Mouse (Mus musculus) limb, embryonic 11.5 days (tissue): ENCODE results near the gene Thbd. TPM values are rescaled to one million over a fixed set of nuclear protein-coding genes. Genes with fewer than 3 reads are reported as not detected.

Experiments used
- ATAC-seq: fragments of 200-750 bp; cut with Nextera tagmentation; 2 replicates; pipeline ENCODE4 v1.8.0; 2017; ENCODE audit warnings: low read depth; ENCODE audit not compliant: insufficient number of reproducible peaks, low FRiP score, low TSS enrichment
- DNase-seq: peaks from one replicate; pipeline ENCODE4 v3.0.0-alpha.2; 2015; ENCODE audit warnings: low spot score
- H3K27ac ChIP-seq: fragments of 300-500 bp; sonication (generic); replicated peaks from 2 replicates; pipeline ENCODE4 v1.5.1; 2014; ENCODE audit warnings: low read depth, mild to moderate bottlenecking, low read length
- H3K27me3 ChIP-seq: fragments of 300-500 bp; sonication (generic); 2 replicates; pipeline ENCODE4 v1.6.1; 2014; ENCODE audit warnings: mild to moderate bottlenecking, low read length, mixed read lengths; ENCODE audit not compliant: control insufficient read depth, insufficient read depth
- H3K36me3 ChIP-seq: fragments of 300-500 bp; sonication (generic); 2 replicates; pipeline ENCODE4 v1.6.1; 2014; ENCODE audit warnings: mild to moderate bottlenecking, low read length, moderate library complexity, mixed read lengths; ENCODE audit not compliant: control insufficient read depth, insufficient read depth
- H3K4me1 ChIP-seq: fragments of 300-500 bp; sonication (generic); 2 replicates; pipeline ENCODE4 v1.6.1; 2014; ENCODE audit warnings: low read length, mixed read lengths; ENCODE audit not compliant: control insufficient read depth, insufficient read depth
- H3K4me2 ChIP-seq: fragments of 300-500 bp; sonication (generic); 2 replicates; pipeline ENCODE4 v1.6.1; 2014; ENCODE audit warnings: low read depth, mild to moderate bottlenecking, moderate library complexity; ENCODE audit not compliant: severe bottlenecking
- H3K4me3 ChIP-seq: fragments of 300-500 bp; sonication (generic); 2 replicates; pipeline ENCODE4 v1.5.1; 2014; ENCODE audit warnings: low read depth, low read length
- H3K9ac ChIP-seq: fragments of 300-500 bp; sonication (generic); 2 replicates; pipeline ENCODE4 v1.6.1; 2014; ENCODE audit warnings: mild to moderate bottlenecking, low read length
- H3K9me3 ChIP-seq: fragments of 300-500 bp; sonication (generic); 2 replicates; pipeline ENCODE4 v1.6.1; 2016; ENCODE audit warnings: low read length; ENCODE audit not compliant: control insufficient read depth
- WGBS: fragments of 180-500 bp; shearing (Covaris S2); extraction: QIAGEN DNeasy Blood & Tissue Kit; methylation state at CpG from one replicate; pipeline ENCODE4 v1.1.7; 2014; 5-methylcytosine and 5-hydroxymethylcytosine counted together
- polyA plus RNA-seq: library from polyadenylated mRNA; unstranded; fragments of >200 nt; fragmentation: Nextera tagmentation; extraction: Ambion mirVana; gene quantifications from 2 replicates; pipeline ENCODE4 v1.2.1, GENCODE M21; 2014

The Thbd gene
- polyA plus RNA-seq, 1 experiment from 2014 or later, result 3.7 TPM

DNA sequence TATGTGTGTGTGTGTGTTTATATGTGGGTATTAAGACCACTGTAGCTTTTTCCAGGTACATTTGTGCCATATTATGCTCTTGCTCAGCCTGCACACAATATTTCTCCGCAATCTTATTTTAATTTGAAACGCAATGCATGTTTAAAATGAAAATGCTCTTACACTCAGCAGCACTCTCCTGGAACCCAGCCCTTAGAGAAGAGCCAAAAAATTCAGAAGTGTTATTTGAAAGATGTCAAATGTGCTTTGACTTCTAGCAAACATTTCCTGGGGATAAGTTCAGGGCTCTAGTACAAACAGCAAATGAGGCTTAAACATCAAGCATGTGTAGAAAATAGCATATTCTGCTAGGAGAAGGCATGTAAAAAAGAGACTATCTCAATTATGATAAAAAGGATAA is 11.8 kb upstream of the Thbd start:
- Histone ChIP-seq H3K9ac (no peak overlapping the region), H3K36me3 (no peaks in the 10 kb centered on the region), H3K9me3 (no peaks in the 10 kb centered on the region), H3K4me1 (no peaks in the 10 kb centered on the region), H3K4me2 (no peak overlapping the region), H3K27me3 (no peaks in the 10 kb centered on the region), H3K4me3 (no peak overlapping the region), H3K27ac (no peak overlapping the region)
- ATAC-seq, result no peak
- no peak for DNase-seq
- 90% methylated on average over 2 of the region's 2 CpGs for WGBS

DNA sequence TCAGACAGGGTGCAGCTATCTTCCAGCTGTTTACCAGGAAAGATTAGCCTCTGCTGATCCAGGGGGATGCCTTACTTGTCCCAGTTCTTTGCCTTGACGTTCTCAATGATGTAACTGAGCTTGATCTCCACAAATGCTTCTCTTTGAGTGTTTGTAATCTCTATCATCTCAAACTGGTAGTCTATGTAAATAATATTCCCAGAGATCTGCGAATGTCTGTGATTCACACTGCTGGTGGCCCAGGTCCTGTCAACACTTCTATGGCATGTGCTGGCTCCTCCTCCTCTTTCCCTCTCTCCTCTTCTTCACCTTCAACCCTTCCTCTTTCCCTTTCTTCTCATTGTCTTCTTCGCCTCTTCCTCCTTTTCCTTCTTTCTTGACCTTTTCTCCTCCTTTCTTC is 11.2 kb upstream of the Thbd start:
- H3K4me1 ChIP-seq, result no peaks in the 10 kb centered on the region
- H3K27me3 ChIP-seq, result no peaks in the 10 kb centered on the region
- no peak overlapping the region for H3K4me2 ChIP-seq
- no peak overlapping the region for H3K9ac ChIP-seq
- H3K27ac ChIP-seq, result no peak overlapping the region
- WGBS, result 79% methylated on average over 3 of the region's 3 CpGs
- ATAC-seq, result no peak
- H3K36me3 ChIP-seq, result no peaks in the 10 kb centered on the region
- H3K9me3 ChIP-seq, result no peaks in the 10 kb centered on the region
- no peak for DNase-seq
- no peak overlapping the region for H3K4me3 ChIP-seq

DNA sequence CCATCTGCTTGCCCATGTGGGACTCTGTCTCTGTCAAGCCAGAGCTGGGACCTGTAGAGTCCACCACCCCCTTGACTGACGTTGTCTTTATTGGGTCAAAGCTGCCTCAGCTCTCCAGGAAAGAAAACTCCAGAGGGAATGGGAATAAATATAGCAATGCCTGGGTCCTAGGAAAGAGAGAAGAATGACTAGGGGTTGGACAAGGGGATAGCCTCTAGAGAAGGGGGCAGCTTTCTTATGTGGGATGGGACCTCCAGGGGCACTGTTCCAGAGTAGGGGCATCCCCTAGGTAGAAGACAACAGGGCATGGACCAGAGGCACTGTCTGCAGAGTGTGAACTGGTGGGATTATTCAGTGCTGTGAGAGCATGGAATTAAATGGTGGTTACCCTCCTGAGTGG is 1.8 kb upstream of the Thbd start:
- Histone ChIP-seq H3K4me2 (no peak overlapping the region), H3K4me1 (peaks cover 6% of the 10 kb centered on the region; the same call in 1 of the 2 replicates), H3K36me3 (no peaks in the 10 kb centered on the region), H3K9ac (no peak overlapping the region), H3K27me3 (peaks cover 28% of the 10 kb centered on the region), H3K9me3 (no peaks in the 10 kb centered on the region), H3K4me3 (no peak overlapping the region), H3K27ac (no peak overlapping the region)
- DNase-seq (no peak), ATAC-seq (no peak)
- WGBS, result 85% methylated on average over 1 of the region's 1 CpGs

DNA sequence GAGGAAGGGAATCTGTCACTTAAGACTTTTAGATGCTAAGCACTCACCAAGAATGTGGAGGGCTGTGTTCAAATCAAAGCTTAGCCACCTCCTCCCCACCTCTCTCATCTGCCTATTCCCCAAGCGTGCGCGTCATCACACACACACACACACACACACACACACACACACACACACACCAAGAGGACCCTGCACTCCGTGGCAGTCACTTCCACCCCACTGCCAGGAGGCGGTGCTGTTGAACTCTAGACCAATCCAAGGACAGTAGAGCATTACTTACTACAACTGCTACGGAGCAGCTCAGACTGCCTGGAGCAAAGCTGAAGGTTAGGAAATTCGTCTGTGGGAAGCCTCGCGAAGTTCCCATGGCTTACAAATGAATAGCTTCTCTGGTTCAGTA is 1.2 kb upstream of the Thbd start:
- Histone ChIP-seq H3K27me3 (peaks cover 31% of the 10 kb centered on the region), H3K4me2 (no peak overlapping the region), H3K36me3 (no peaks in the 10 kb centered on the region), H3K4me3 (no peak overlapping the region), H3K9me3 (no peaks in the 10 kb centered on the region), H3K9ac (no peak overlapping the region), H3K27ac (no peak overlapping the region), H3K4me1 (peaks cover 6% of the 10 kb centered on the region; the same call in 1 of the 2 replicates)
- WGBS, result 29% methylated on average over 9 of the region's 9 CpGs
- peak; percentile 73 for DNase-seq
- peak; percentile 62; the same call in 1 of the 2 replicates for ATAC-seq

DNA sequence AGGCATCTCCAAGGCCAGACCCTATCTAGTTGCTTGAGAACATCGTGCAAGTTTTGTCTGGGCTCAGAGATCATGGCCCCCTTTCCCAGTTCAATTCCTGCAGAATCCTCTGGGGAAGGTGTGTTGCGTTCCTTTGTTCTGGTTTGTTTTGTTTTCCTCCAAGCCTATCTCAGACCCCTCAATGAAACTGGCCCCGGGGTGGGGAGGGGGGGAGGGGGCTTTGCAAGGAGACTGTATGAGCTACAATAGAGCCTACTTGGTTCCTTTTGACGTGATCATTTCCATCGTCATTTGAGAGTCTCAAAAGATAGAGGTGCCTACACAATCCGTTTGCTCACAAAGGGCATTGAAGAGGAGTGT is 753 bp upstream of the Thbd start:
- Histone ChIP-seq H3K4me3 (no peak overlapping the region), H3K27me3 (peaks cover 31% of the 10 kb centered on the region), H3K9ac (no peak overlapping the region), H3K27ac (no peak overlapping the region), H3K36me3 (no peaks in the 10 kb centered on the region), H3K4me1 (peaks cover 6% of the 10 kb centered on the region; the same call in 1 of the 2 replicates), H3K9me3 (no peaks in the 10 kb centered on the region), H3K4me2 (no peak overlapping the region)
- no peak for ATAC-seq
- 21% methylated on average over 6 of the region's 6 CpGs for WGBS
- no peak for DNase-seq

DNA sequence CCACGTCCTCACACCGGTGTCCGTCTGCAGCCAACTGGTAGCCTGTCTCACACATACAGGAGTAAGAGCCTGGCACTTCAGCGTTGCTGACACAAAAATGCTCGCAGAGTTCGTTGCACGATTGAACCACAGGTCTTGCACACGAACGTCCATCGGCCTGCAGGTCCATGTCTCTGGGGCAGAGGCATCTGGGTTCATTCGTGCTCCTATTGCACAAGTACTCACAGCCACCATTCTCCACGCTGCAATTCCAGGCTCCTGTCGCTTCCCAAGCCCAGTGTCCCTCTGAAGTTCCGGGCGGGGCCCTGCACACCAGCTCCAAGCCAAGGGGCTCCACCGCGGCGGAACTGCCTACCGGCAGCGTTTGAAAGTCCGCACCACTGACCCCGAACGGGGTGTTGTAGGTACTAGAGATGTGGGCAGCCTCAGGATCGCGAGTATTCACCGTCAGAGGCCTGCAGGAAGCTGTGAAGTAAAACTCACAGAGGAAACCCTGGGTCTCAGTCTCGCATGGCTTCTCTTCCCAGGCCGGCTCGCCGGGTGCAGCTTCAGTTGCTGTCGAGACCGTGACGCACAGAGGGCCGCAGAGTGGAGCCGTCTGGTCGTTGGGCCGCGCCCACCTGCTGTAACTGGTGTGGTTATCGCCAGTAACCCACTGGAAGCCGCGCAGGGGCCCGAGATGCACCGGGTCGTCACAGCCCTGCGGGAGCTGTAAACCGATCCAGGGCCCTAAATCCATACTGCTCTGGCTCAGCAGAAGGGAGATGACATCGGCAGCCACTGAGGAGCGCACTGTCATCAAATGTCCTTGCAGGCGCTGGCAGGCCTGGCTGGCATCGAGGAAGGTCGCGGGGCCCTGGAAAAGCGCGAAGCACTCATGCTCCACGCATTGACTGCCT is 768 bp downstream of the Thbd start:
- H3K4me3 ChIP-seq, result peak overlapping the region; percentile 35
- no peak overlapping the region for H3K27ac ChIP-seq
- H3K36me3 ChIP-seq, result no peaks in the 10 kb centered on the region
- peak overlapping the region; percentile 69 for H3K4me2 ChIP-seq
- 5% methylated on average over 55 of the region's 55 CpGs for WGBS
- H3K4me1 ChIP-seq, result peaks cover 6% of the 10 kb centered on the region; the same call in 1 of the 2 replicates
- no peaks in the 10 kb centered on the region for H3K9me3 ChIP-seq
- H3K27me3 ChIP-seq, result peaks cover 33% of the 10 kb centered on the region
- peak; percentile 27; the same call in 1 of the 2 replicates for ATAC-seq
- DNase-seq, result peak; percentile 55
- H3K9ac ChIP-seq, result 0 out of 2 replicates have a peak overlapping the region, but pooled peaks have one; percentile 1

DNA sequence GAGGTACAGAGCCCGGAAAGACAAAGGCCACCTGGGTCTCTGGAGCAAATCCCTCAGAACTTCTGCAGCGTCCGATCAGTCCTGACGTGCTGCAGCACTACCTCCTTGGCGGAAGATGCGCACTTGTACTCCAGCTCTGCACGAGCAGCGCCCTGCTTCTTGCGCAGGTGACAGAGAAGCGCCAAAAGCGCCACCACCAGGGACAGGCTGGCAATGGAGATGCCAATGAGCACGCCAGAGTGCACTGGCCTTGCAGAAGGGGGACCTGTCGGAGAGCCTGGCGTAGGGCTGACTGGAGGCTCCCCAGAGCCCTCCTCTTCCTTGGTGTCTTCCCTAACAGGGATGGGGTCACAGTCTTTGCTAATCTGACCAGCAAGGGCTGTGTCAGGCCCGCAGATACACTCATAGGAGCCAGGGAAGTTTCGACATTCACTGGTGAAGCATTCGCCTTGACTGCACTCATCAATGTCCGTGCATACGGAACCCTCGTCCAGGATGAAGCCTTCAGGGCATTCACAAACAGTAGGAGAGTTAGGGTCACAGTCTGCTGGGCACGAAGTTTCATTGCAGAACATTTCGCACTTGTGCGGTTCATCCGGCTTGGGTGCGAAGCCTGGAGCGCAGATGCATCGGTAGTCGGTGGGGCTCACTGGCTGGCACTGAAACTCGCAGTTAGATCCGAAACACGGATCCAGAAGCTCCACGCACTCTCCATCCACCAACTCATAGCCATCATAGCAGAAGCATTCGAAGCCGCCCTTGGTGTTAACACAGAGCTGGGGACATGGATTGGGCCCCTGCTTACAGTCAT is 1.6 kb downstream of the Thbd start:
- ATAC-seq (no peak), DNase-seq (peak; percentile 41)
- Histone ChIP-seq H3K4me2 (peak overlapping the region; percentile 69), H3K27me3 (peaks cover 33% of the 10 kb centered on the region), H3K4me1 (peaks cover 6% of the 10 kb centered on the region; the same call in 1 of the 2 replicates), H3K36me3 (no peaks in the 10 kb centered on the region), H3K9ac (no peak overlapping the region), H3K4me3 (peak overlapping the region; percentile 35), H3K27ac (no peak overlapping the region), H3K9me3 (no peaks in the 10 kb centered on the region)
- WGBS, result 14% methylated on average over 34 of the region's 34 CpGs

DNA sequence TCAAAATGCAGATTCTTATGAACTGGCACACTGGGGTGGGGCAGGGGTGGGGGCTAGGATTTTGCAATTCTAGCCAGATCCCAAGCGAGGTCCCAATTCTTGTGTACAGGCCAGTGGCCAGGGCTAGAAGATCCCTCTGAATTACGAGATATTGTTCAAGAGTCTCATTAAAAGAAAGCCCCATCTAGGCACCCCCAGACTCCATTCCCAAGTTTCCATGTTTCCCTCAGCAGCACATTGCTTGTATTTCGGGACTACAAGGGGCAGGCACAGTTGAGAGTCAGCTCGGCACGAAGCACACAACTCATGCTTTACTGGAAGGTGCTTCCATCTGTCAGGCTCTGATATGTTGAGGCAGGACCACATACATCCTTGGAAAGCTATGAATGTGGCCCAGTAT is 3.1 kb downstream of the Thbd start:
- DNase-seq (no peak), ATAC-seq (no peak)
- H3K9ac ChIP-seq, result no peak overlapping the region
- peaks cover 6% of the 10 kb centered on the region; the same call in 1 of the 2 replicates for H3K4me1 ChIP-seq
- no peaks in the 10 kb centered on the region for H3K9me3 ChIP-seq
- H3K4me3 ChIP-seq, result no peak overlapping the region
- H3K27me3 ChIP-seq, result peaks cover 33% of the 10 kb centered on the region
- no peaks in the 10 kb centered on the region for H3K36me3 ChIP-seq
- no peak overlapping the region for H3K27ac ChIP-seq
- WGBS, result 73% methylated on average over 5 of the region's 5 CpGs
- no peak overlapping the region for H3K4me2 ChIP-seq
